Mouse (Mus musculus) hematopoietic multipotent progenitor cell, adult 10-12 weeks (in vitro differentiated cells): ENCODE results near the gene Ccdc70. TPM values are rescaled to one million over a fixed set of nuclear protein-coding genes. Genes with fewer than 3 reads are reported as not detected.

ENCODE experiments used
- polyA plus RNA-seq: library from polyadenylated mRNA; stranded (reverse); fragments of >175 nt; gene quantifications from 2 replicates; pipeline ENCODE4 v1.2.3, GENCODE M21; 2012; ENCODE audit warnings: low replicate concordance

The Ccdc70 gene
- not detected in 2 replicates for polyA plus RNA-seq

DNA sequence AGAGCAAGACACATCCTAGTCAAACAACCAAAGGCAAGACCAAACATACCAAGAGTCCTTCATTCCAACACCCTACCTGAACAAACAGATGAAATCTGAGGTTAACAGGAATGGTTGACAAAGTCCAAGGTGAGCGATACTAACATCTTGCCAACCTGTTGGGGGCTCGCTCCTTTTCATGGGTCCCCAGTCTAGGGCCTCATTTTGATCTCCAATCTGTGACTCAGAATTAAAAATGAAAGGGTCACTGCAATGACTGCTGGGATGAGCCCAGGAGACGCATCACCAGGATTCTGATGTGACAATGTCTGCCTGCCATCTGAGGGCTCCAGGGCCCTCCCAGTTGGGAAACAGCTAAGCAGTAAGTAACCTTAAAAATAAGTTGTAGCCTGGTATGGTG, at the start of gene Ccdc70:
Gene Ccdc70, plus strand, starts transcription at position 301 of the 400 bp plus-strand sequence.

GRCm38 (mm10) chr8:21932610-21933009, 37.0 kb upstream of the Ccdc70 start, which contains the start of gene Defb15:
Gene Defb15, minus strand, starts transcription at chr8:21932710.

GRCm38 (mm10) chr8:21938052-21938451, 31.5 kb upstream of the Ccdc70 start, which contains the start of gene Defb35:
Gene Defb35, plus strand, starts transcription at chr8:21938352.

GRCm38 (mm10) chr8:21946462-21946861, 23.1 kb upstream of the Ccdc70 start, which contains the start of gene Defb13:
Gene Defb13, plus strand, starts transcription at chr8:21946762.

DNA sequence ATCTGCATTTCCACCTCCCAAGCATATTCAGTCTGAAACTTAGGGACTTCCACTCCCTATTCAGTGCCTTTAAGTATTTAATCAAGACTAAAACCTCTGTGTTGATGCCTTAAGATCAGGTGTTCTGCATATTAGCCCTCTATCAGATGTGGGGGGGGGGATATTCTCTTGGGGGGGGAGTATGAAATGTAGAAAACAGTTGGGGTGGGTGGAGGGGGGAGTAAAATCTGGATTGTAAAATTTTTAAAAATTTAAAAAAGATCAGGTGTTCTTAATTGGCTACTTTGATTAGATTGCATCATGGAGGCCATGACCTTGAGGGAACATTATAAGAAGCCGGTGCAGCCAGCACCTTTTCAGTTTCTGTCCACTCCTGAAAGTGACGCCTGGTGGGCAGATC, 11.2 kb upstream of the Ccdc70 start, which contains the start of gene Fam90a1a:
Gene Fam90a1a, plus strand, starts transcription at position 301 of the 400 bp plus-strand sequence.

Other genes starting within 250 kb of the Ccdc70 start
- gene Defa24, start 235.3 kb upstream of the Ccdc70 start, polyA plus RNA-seq = not detected in 2 replicates
- not detected in 2 replicates for gene Defb50, start 146.2 kb upstream of the Ccdc70 start, polyA plus RNA-seq
- not detected in 2 replicates for gene Defb2, start 129.8 kb upstream of the Ccdc70 start, polyA plus RNA-seq
- gene Defb10, start 110.9 kb upstream of the Ccdc70 start, polyA plus RNA-seq = not detected in 2 replicates
- not detected in 2 replicates for gene Defb9, start 84.4 kb upstream of the Ccdc70 start, polyA plus RNA-seq
- not detected in 2 replicates for gene Defb11, start 63.4 kb upstream of the Ccdc70 start, polyA plus RNA-seq
- not detected in 2 replicates for gene Defb15, start 37.1 kb upstream of the Ccdc70 start, polyA plus RNA-seq
- not detected in 2 replicates for gene Defb35, start 31.4 kb upstream of the Ccdc70 start, polyA plus RNA-seq
- not detected in 2 replicates for gene Defb13, start 23.0 kb upstream of the Ccdc70 start, polyA plus RNA-seq
- not detected in 2 replicates for gene Fam90a1a, start 11.1 kb upstream of the Ccdc70 start, polyA plus RNA-seq
- gene Atp7b, start 90.5 kb downstream of the Ccdc70 start, polyA plus RNA-seq = 0.60 and 2.2 TPM in 2 replicates
- 0.41 and 1.0 TPM in 2 replicates for gene Alg11, start 90.9 kb downstream of the Ccdc70 start, polyA plus RNA-seq
- gene Nek5, start 155.3 kb downstream of the Ccdc70 start, polyA plus RNA-seq = not detected in 2 replicates
- 1.3 and 2.1 TPM in 2 replicates for gene Nek3, start 196.7 kb downstream of the Ccdc70 start, polyA plus RNA-seq
- gene Ckap2, start 216.0 kb downstream of the Ccdc70 start, polyA plus RNA-seq = 1.2 and 2.3 TPM in 2 replicates
- 5.9 and 8.5 TPM in 2 replicates for gene Vps36, start 223.0 kb downstream of the Ccdc70 start, polyA plus RNA-seq